Mouse (Mus musculus) 3T3-L1 (cell line): ENCODE measurements at regions not wholly inside any gene's neighbourhood (a gene's known extent, or its start where the extent isn't known, plus 50 kb on each side); places are given as distances from the start of the nearest gene placed in this dataset.
A peak's percentile ranks its signal among the peaks of the same experiment; 100 is the strongest.

Experiments
- DNase-seq: peaks from one replicate; pipeline ENCODE4 v3.0.0-alpha.2; 2015; ENCODE audit warnings: low read depth, low spot score

GRCm38 (mm10) chr2:48718261-48718660, 95.6 kb upstream of the Acvr2a start:
- DNase-seq: no peak

GRCm38 (mm10) chr2:48730780-48731179, 83.1 kb upstream of the Acvr2a start:
- DNase-seq: no peak

- no peak for DNase-seq
Observed at GRCm38 (mm10) chr2:48733936-48734335, 80.0 kb upstream of the Acvr2a start.

GRCm38 (mm10) chr2:48734521-48734920, 79.4 kb upstream of the Acvr2a start:
- DNase-seq: peak; percentile 36

- DNase-seq: no peak
Observed at GRCm38 (mm10) chr2:48736312-48736711, 77.6 kb upstream of the Acvr2a start.
